Mouse (Mus musculus) macrophage (primary cell): ENCODE data around the gene Spata45. TPM values are rescaled to one million over a fixed set of nuclear protein-coding genes. Genes with fewer than 3 reads are reported as not detected.
"Not testable (repeated sequence)": the region's sequence is repeated elsewhere in the genome, so short reads cannot be mapped to it uniquely, and the experiment has no call there.

Experiments used
- H3K27ac ChIP-seq: fragments of 350-480 bp; formaldehyde crosslinking; 2 replicates; pipeline ENCODE4 v1.9.0; 2021
- H3K36me3 ChIP-seq: fragments of 350-480 bp; formaldehyde crosslinking; 2 replicates; pipeline ENCODE4 v1.9.0; 2021; ENCODE audit errors: inconsistent target
- H3K4me3 ChIP-seq: fragments of 350-480 bp; formaldehyde crosslinking; 2 replicates; pipeline ENCODE4 v1.9.0; 2021; ENCODE audit errors: inconsistent target
- H3K79me2 ChIP-seq: fragments of 350-480 bp; formaldehyde crosslinking; 2 replicates; pipeline ENCODE4 v1.9.0; 2021; ENCODE audit errors: inconsistent target
- WGBS: methylation state at CpG from one replicate; pipeline ENCODE4 v1.1.7; 2026; ENCODE audit warnings: inconsistent platforms; ENCODE audit not compliant: missing documents; 5-methylcytosine and 5-hydroxymethylcytosine counted together
- polyA plus RNA-seq: library from polyadenylated mRNA; stranded (reverse); fragments of 250-400 nt; gene quantifications from 3 replicates; pipeline ENCODE4 v1.2.4, GENCODE M21; 2018; ENCODE audit warnings: inconsistent platforms

Spata45 gene
- polyA plus RNA-seq, 1 experiment from 2014 or later, result not detected

- 0 out of 2 replicates have a peak, but pooled peaks cover 8% of the 10 kb centered on the region for H3K36me3 ChIP-seq
- 12% methylated on average over 65 of the region's 69 CpGs for WGBS
- peak overlapping the region; percentile 78 for H3K4me3 ChIP-seq
- peak overlapping the region; percentile 56 for H3K27ac ChIP-seq
- H3K79me2 ChIP-seq, result peaks cover 47% of the 10 kb centered on the region
Observed at GRCm38 (mm10) chr1:191025016-191026012, 11.1 kb upstream of the Spata45 start.

- 1% methylated on average over 49 of the region's 50 CpGs for WGBS
- H3K79me2 ChIP-seq, result peaks cover 39% of the 10 kb centered on the region
Observed at GRCm38 (mm10) chr1:191026021-191026713, 10.3 kb upstream of the Spata45 start, which contains the start of gene Flvcr1. Gene Flvcr1, minus strand, starts transcription at chr1:191026158.

GRCm38 (mm10) chr1:191030182-191030581 lies 6.3 kb upstream of the Spata45 start:
- peaks cover 5% of the 10 kb centered on the region for H3K79me2 ChIP-seq
- WGBS, result 80% methylated on average over 10 of the region's 10 CpGs
- no peak overlapping the region for H3K27ac ChIP-seq
- no peak overlapping the region for H3K4me3 ChIP-seq
- H3K36me3 ChIP-seq, result no peaks in the 10 kb centered on the region

More at GRCm38 (mm10) chr1:191026021-191026713, 10.3 kb upstream of the Spata45 start, which contains the start of gene Flvcr1:
- Histone ChIP-seq H3K36me3 (0 out of 2 replicates have a peak, but pooled peaks cover 8% of the 10 kb centered on the region), H3K4me3 (peak within 1 kb of the TSS; percentile 78), H3K27ac (peak within 1 kb of the TSS; percentile 58)

DNA sequence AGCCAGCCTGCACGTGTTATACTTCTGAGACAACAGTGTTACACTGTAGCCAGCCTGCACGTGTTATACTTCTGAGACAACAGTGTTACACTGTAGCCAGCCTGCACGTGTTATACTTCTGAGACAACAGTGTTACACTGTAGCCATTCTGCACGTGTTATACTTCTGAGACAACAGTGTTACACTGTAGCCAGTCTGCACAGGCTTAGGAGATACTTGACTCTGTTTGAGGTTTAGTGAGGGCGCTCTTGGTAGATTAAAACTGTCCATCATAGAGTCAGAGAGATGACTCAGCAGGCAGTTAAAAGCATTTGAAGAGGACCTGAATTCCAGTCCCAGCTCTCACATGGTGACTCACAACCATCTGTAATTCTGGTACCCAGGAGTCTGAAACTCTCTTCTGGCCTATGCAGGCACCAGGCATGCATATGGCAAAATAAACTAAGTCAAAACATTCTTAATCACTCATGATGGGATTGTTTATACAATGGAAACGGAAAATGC lies 5.5 kb upstream of the Spata45 start:
- 85% methylated on average over 6 of the region's 6 CpGs for WGBS
- H3K79me2 ChIP-seq, H3K4me3 ChIP-seq, H3K36me3 ChIP-seq, H3K27ac ChIP-seq: not testable (repeated sequence)

- no peaks in the 10 kb centered on the region for H3K79me2 ChIP-seq
- 64% methylated on average over 4 of the region's 4 CpGs for WGBS
- no peak overlapping the region for H3K27ac ChIP-seq
- no peaks in the 10 kb centered on the region for H3K36me3 ChIP-seq
- H3K4me3 ChIP-seq, result no peak overlapping the region
Observed at GRCm38 (mm10) chr1:191035649-191036048, 790 bp upstream of the Spata45 start.

- no peaks in the 10 kb centered on the region for H3K79me2 ChIP-seq
- H3K36me3 ChIP-seq, result no peaks in the 10 kb centered on the region
- no peak overlapping the region for H3K27ac ChIP-seq
- WGBS, result 71% methylated on average over 4 of the region's 4 CpGs
- no peak overlapping the region for H3K4me3 ChIP-seq
Observed at GRCm38 (mm10) chr1:191037999-191038398, 1.6 kb downstream of the Spata45 start.

DNA sequence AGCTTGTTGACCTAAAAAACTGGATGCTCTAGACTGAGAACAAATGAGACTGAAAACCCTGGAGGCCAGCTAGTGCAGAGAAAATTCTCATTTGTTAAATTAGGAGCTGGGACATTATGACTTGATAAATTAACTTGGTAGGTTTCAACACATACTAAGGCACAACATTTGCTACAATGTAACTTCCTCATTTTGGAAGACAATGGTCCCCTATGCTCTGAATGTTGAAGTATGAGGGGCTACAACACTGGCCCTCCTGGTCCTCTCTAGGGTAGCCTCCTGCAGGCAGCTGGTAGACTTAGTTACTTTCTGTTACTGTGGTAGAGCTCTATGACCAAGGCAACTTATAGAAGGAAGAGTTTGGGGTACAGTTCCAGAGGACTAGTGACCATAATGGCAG lies 4.9 kb downstream of the Spata45 start:
- H3K4me3 ChIP-seq, result no peak overlapping the region

GRCm38 (mm10) chr1:191042106-191042505 lies 5.7 kb downstream of the Spata45 start:
- Histone ChIP-seq H3K79me2 (no peaks in the 10 kb centered on the region), H3K4me3 (no peak overlapping the region), H3K36me3 (no peaks in the 10 kb centered on the region), H3K27ac (no peak overlapping the region)
- 91% methylated on average over 5 of the region's 5 CpGs for WGBS

More for the DNA sequence above, 4.9 kb downstream of the Spata45 start:
- no peaks in the 10 kb centered on the region for H3K36me3 ChIP-seq
- H3K27ac ChIP-seq, result no peak overlapping the region
- H3K79me2 ChIP-seq, result no peaks in the 10 kb centered on the region

DNA sequence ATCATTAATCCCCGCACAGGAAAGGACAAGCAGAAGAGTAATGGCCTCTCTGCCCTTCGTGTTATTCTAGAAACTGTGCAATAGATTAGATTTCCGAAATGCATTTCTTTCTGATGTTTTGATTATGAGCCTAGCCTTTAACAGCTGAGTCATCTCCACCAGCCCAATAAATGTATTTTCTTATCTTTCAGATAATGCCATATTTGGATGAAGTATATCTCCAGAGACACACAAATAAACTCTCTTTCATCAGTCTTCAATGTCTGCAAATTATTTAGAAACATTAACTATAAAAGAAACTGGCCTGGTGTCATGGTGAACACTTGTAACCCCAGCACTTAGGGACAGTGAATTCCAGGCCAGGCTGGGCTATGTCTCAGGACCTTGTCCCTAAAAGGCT lies 6.2 kb downstream of the Spata45 start:
- Histone ChIP-seq H3K4me3 (no peak overlapping the region), H3K36me3 (no peaks in the 10 kb centered on the region), H3K27ac (no peak overlapping the region), H3K79me2 (no peaks in the 10 kb centered on the region)
- 79% methylated on average over 3 of the region's 3 CpGs for WGBS

DNA sequence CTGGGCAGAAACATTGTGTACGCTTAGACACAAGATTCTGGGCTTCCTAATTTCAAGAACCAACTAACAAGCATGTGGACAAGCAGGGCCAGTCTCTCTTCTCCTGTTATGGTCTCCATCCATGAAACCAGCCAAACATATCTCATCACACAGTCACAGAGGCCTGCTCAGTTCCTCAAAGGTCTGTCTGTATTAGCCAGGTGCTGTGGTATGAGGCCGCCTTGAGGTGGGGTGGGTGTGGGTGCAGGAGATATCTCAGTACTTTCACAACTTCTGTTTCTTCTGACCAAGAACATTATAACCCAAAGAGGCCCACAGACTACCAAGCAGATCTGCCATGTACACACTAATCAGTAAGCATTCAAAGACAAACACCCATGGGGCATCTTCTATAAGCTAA lies 8.8 kb downstream of the Spata45 start:
- Histone ChIP-seq H3K27ac (no peak overlapping the region), H3K79me2 (no peaks in the 10 kb centered on the region), H3K36me3 (no peaks in the 10 kb centered on the region; the same call in 1 of the 2 replicates), H3K4me3 (no peak overlapping the region)
- WGBS, result 95% methylated on average over 2 of the region's 2 CpGs

DNA sequence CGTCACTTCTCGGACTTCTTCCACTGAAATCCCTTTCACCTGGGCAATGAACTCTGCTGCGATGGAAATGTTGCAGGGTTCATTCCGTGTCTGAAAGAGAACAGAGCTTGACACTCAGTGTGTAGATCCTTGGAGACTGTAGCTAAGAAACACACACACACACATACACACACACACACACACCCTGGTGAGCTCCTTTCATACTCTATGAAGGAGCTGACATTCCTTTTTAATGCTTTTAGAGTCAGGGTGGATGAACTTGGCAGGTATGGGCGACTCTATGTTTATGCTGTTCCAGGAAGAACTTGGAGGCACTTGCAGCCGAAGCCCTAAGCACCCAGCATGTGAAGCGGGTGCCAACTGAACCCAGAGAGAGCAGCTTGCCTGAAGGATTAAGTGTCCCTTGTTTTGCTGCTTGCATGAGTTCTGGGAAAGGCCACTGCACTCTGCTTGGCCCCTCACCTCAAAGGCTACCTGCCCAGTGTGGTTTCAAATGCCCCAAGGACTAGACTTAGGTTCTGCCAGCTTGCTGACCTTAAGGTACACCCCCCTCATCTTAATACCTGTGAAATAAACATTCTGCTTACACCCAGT lies 9.9 kb downstream of the Spata45 start:
- Histone ChIP-seq H3K4me3 (no peak overlapping the region), H3K79me2 (no peaks in the 10 kb centered on the region), H3K36me3 (no peaks in the 10 kb centered on the region; the same call in 1 of the 2 replicates), H3K27ac (no peak overlapping the region)
- 89% methylated on average over 7 of the region's 7 CpGs for WGBS

- no peak overlapping the region for H3K4me3 ChIP-seq
- no peak overlapping the region for H3K27ac ChIP-seq
- 89% methylated on average over 3 of the region's 3 CpGs for WGBS
- no peaks in the 10 kb centered on the region for H3K79me2 ChIP-seq
- no peaks in the 10 kb centered on the region; the same call in 1 of the 2 replicates for H3K36me3 ChIP-seq
Observed at GRCm38 (mm10) chr1:191053555-191053954, 17.1 kb downstream of the Spata45 start.

- no peaks in the 10 kb centered on the region for H3K79me2 ChIP-seq
- H3K4me3 ChIP-seq, result no peak overlapping the region
- H3K36me3 ChIP-seq, result no peaks in the 10 kb centered on the region
- no peak overlapping the region for H3K27ac ChIP-seq
- 72% methylated on average over 8 of the region's 8 CpGs for WGBS
Observed at GRCm38 (mm10) chr1:191054870-191055532, 18.6 kb downstream of the Spata45 start.

DNA sequence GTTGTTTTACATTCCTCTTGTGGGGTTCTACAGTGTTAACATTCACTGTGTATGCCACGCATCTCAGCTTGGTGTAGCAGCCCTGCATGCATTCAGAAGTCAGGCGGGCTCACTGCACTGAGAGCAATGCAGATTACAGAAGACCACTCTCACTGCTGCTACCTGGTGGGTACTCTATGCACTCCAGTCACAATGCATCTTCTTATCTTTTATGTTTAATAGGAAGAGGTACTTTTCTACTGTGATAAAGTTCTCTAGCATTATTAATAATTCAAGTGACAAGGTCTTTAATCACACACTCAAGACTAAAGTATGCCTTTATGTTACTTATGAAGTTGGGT lies 19.1 kb downstream of the Spata45 start:
- no peak overlapping the region for H3K4me3 ChIP-seq
- H3K27ac ChIP-seq, result no peak overlapping the region
- no peaks in the 10 kb centered on the region for H3K36me3 ChIP-seq
- H3K79me2 ChIP-seq, result no peaks in the 10 kb centered on the region
- WGBS, result 90% methylated on average over 2 of the region's 2 CpGs
